In genomic region chr15:95715941-95716340, GRCm38 (mm10) we compare ENCODE assay signal across 21 mouse cellular contexts.
A peak's percentile ranks its signal among the peaks of the same experiment; 100 is the strongest.
DNase-seq lines count a peak whose midpoint lies in the region; ATAC-seq lines count a peak whose summit lies in the region.
"Had no signal": no experiment of that assay in that cellular context is flagged by ENCODE, and none has a peak within 500 bp of the region (broad histone marks: within the 10 kb centered on the region; RNA-seq: fewer than 3 reads in every experiment).

No protein-coding gene starts in this region.

- peak; percentile 67 for DNase-seq in heart, adult 11 months
- DNase-seq in heart, adult 9 months (ENCODE audit: low spot score in 2 of 2): no peak
- peak; percentile 59 for DNase-seq in midbrain, embryonic 11.5 days (ENCODE audit: low spot score, missing footprints)
- DNase-seq: adrenal gland, adult 2 months; adrenal gland, adult 8-10 months; adrenal gland, postnatal 10 days; adrenal gland, postnatal 14 days; adrenal gland, postnatal 25 days; adrenal gland, postnatal 36 days; B cell, adult 2 months; cerebellum, adult 11 months; cerebellum, adult 11-12 months; cerebellum, adult 18-20 months had no signal

- H3K4me1 ChIP-seq in megakaryocyte, embryonic 14.5 days: no peaks in the 10 kb centered on the region
- no peaks in the 10 kb centered on the region for H3K4me1 ChIP-seq in midbrain, embryonic 11.5 days (ENCODE audit: control insufficient read depth, insufficient read depth, low read length)
- H3K4me1 ChIP-seq in midbrain, embryonic 16.5 days (ENCODE audit: control insufficient read depth, insufficient read depth, low read length): no peaks in the 10 kb centered on the region

- WGBS in midbrain, embryonic 11.5 days: 94% methylated on average over 9 of the region's 9 CpGs
- WGBS in midbrain, embryonic 16.5 days: 93% methylated on average over 9 of the region's 9 CpGs

- H3K9ac ChIP-seq in midbrain, embryonic 11.5 days (ENCODE audit: low read length): no peak overlapping the region
- no peak overlapping the region for H3K9ac ChIP-seq in midbrain, embryonic 16.5 days (ENCODE audit: low read depth, low read length)

- H3K9me3 ChIP-seq in megakaryocyte, embryonic 14.5 days: peaks cover 17% of the 10 kb centered on the region; the same call in 1 of the 2 replicates
- no peaks in the 10 kb centered on the region for H3K9me3 ChIP-seq in midbrain, embryonic 11.5 days (ENCODE audit: control insufficient read depth, low read length)
- no peaks in the 10 kb centered on the region for H3K9me3 ChIP-seq in midbrain, embryonic 16.5 days (replicated peaks; ENCODE audit: control insufficient read depth, low read length, poor library complexity, severe bottlenecking)
- H3K9me3 ChIP-seq: G1E had no signal

- H3K4me2 ChIP-seq in midbrain, embryonic 11.5 days: no peak overlapping the region
- H3K4me2 ChIP-seq in midbrain, embryonic 16.5 days (ENCODE audit: low read length): no peak overlapping the region

- no peak overlapping the region for H3K27ac ChIP-seq in midbrain, embryonic 11.5 days (ENCODE audit: low read depth, low read length)
- no peak overlapping the region for H3K27ac ChIP-seq in midbrain, embryonic 16.5 days (ENCODE audit: low read length)

- H3K27me3 ChIP-seq in megakaryocyte, embryonic 14.5 days (replicated peaks): no peaks in the 10 kb centered on the region
- no peaks in the 10 kb centered on the region for H3K27me3 ChIP-seq in midbrain, embryonic 11.5 days (ENCODE audit: control insufficient read depth, insufficient read depth, low read length)
- no peaks in the 10 kb centered on the region for H3K27me3 ChIP-seq in midbrain, embryonic 16.5 days (ENCODE audit: control insufficient read depth, insufficient read depth, low read depth, low read length)
- H3K27me3 ChIP-seq: CH12.LX, Patski had no signal

- H3K4me3 ChIP-seq in megakaryocyte, embryonic 14.5 days (replicated peaks): peak overlapping the region; percentile 73
- H3K4me3 ChIP-seq in midbrain, embryonic 11.5 days (ENCODE audit: low read depth, low read length): no peak overlapping the region
- H3K4me3 ChIP-seq in midbrain, embryonic 16.5 days (ENCODE audit: low read depth, low read length): no peak overlapping the region

- no peaks in the 10 kb centered on the region for H3K36me3 ChIP-seq in megakaryocyte, embryonic 14.5 days (replicated peaks; ENCODE audit: low read length)
- H3K36me3 ChIP-seq in midbrain, embryonic 11.5 days (ENCODE audit: control insufficient read depth, insufficient read depth, low read length): no peaks in the 10 kb centered on the region
- no peaks in the 10 kb centered on the region for H3K36me3 ChIP-seq in midbrain, embryonic 16.5 days (ENCODE audit: control insufficient read depth, insufficient read depth, low read length)
- H3K36me3 ChIP-seq: G1E had no signal

- ATAC-seq in megakaryocyte, adult 5-6 weeks (ENCODE audit: poor library complexity, severe bottlenecking): no peak
- ATAC-seq in midbrain, embryonic 11.5 days (ENCODE audit: low FRiP score): no peak
- no peak for ATAC-seq in midbrain, embryonic 16.5 days
- ATAC-seq: activated CD4-positive, CD25-positive, alpha-beta regulatory T cell, adult 4 months; CD4-positive, CD25-positive, alpha-beta regulatory T cell, adult 4 months; Patski had no signal

Comparison
In these comparisons a context has a peak if more than half of its experiments do, and no peak if none do; other contexts are left out.
1. DNase-seq: peak in heart, adult 11 months (single experiment) and midbrain, embryonic 11.5 days (single experiment); none in heart, adult 9 months (0 of 2).